In genomic region chr4:127330181-127331100, GRCm38 (mm10) we compare ENCODE assay signal across 8 mouse cellular contexts. TPM values are rescaled to one million over a fixed set of nuclear protein-coding genes. Genes with fewer than 3 reads are reported as not detected.
DNase-seq lines count a peak whose midpoint lies in the region; ATAC-seq lines count a peak whose summit lies in the region.

Gjb3 (minus strand) TSS chr4:127330844.

- no peak for ATAC-seq in limb, embryonic 12.5 days (ENCODE audit: insufficient number of reproducible peaks, insufficient read depth, low FRiP score, low TSS enrichment, low read depth)

- peaks cover 93% of the 10 kb centered on the region for H3K27me3 ChIP-seq in limb, embryonic 12.5 days

- peak; percentile 47 to 61 for DNase-seq in cerebellum, postnatal 10 days
- no peak for DNase-seq in cerebellum, postnatal 36 days
- DNase-seq in urinary bladder, postnatal 14 days (ENCODE audit: low spot score), result peak; percentile 56
- no peak for DNase-seq in urinary bladder, postnatal 25 days (ENCODE audit: low spot score)
- peak; percentile 47 for DNase-seq in retina, postnatal 1 day
- DNase-seq in kidney, adult 9 months, result no peak
- no peak for DNase-seq in ovary, postnatal 10 days (ENCODE audit: low spot score)

- 1% methylated on average over 49 of the region's 49 CpGs for WGBS in limb, embryonic 12.5 days

- H3K36me3 ChIP-seq in limb, embryonic 12.5 days, result no peaks in the 10 kb centered on the region

- H3K9ac ChIP-seq in limb, embryonic 12.5 days (replicated peaks), result no peak within 1 kb of the TSS

- peaks cover 16% of the 10 kb centered on the region for H3K4me1 ChIP-seq in limb, embryonic 12.5 days (replicated peaks)

- H3K4me3 ChIP-seq in limb, embryonic 12.5 days (replicated peaks), result peak within 1 kb of the TSS; percentile 24

- no peaks in the 10 kb centered on the region for H3K9me3 ChIP-seq in limb, embryonic 12.5 days

- H3K4me2 ChIP-seq in limb, embryonic 12.5 days, result peak within 1 kb of the TSS; percentile 45

- no peak within 1 kb of the TSS; the same call in 1 of the 2 replicates for H3K27ac ChIP-seq in limb, embryonic 12.5 days

RNA-seq across cellular contexts. Expression of gene Gjb3, which starts in this region (rescaled TPM):
- 4.3 TPM in 2 replicates for polyA plus RNA-seq in limb, embryonic 12.5 days (2016; fragmentation: Nextera tagmentation; extraction: Ambion mirVana)

Comparison
In these comparisons a context has a peak if more than half of its experiments do, and no peak if none do; other contexts are left out.
1. DNase-seq: peak in cerebellum, postnatal 10 days (2 of 2), urinary bladder, postnatal 14 days (single experiment) and retina, postnatal 1 day (single experiment); none in cerebellum, postnatal 36 days (0 of 2), urinary bladder, postnatal 25 days (single experiment), kidney, adult 9 months (single experiment) and ovary, postnatal 10 days (single experiment).